Mouse (Mus musculus) ES-Bruce4 (cell line): ENCODE data around the gene Snx11. TPM values are rescaled to one million over a fixed set of nuclear protein-coding genes. Genes with fewer than 3 reads are reported as not detected.
A peak's percentile ranks its signal among the peaks of the same experiment; 100 is the strongest.

Source experiments
- H3K27ac ChIP-seq: 2 replicates; pipeline ENCODE4 v1.5.1; 2012; ENCODE audit warnings: low read length, inconsistent platforms; ENCODE audit not compliant: insufficient read depth
- H3K27me3 ChIP-seq: 2 replicates; pipeline ENCODE4 v1.6.1; 2012; ENCODE audit warnings: mild to moderate bottlenecking, low read length, inconsistent platforms; ENCODE audit not compliant: control insufficient read depth, poor library complexity, insufficient read depth, severe bottlenecking
- H3K36me3 ChIP-seq: 2 replicates; pipeline ENCODE4 v1.6.1; 2012; ENCODE audit warnings: inconsistent platforms, mild to moderate bottlenecking, low read length, moderate library complexity; ENCODE audit not compliant: control insufficient read depth, poor library complexity, insufficient read depth, severe bottlenecking
- H3K4me1 ChIP-seq: one replicate; pipeline ENCODE4 v1.8.1; 2011; ENCODE audit warnings: low read length; ENCODE audit not compliant: control insufficient read depth, insufficient read depth
- H3K4me3 ChIP-seq: 2 replicates; pipeline ENCODE4 v1.5.1; 2011; ENCODE audit warnings: low read depth, mild to moderate bottlenecking, low read length
- H3K9ac ChIP-seq: 2 replicates; pipeline ENCODE4 v1.6.1; 2012; ENCODE audit warnings: low read depth, mild to moderate bottlenecking, inconsistent platforms; ENCODE audit not compliant: poor library complexity, severe bottlenecking
- H3K9me3 ChIP-seq: replicated peaks from 2 replicates; pipeline ENCODE4 v1.6.1; 2012; ENCODE audit warnings: mild to moderate bottlenecking, low read length, inconsistent platforms; ENCODE audit not compliant: control insufficient read depth, poor library complexity, insufficient read depth, severe bottlenecking
- CTCF ChIP-seq: IDR thresholded peaks from one replicate; pipeline ENCODE4 v1.8.1; 2011; ENCODE audit warnings: low read depth, low read length
- EP300 ChIP-seq: IDR thresholded peaks from 2 replicates; pipeline ENCODE4 v1.6.1; 2011; ENCODE audit warnings: low read depth, low read length; ENCODE audit not compliant: insufficient read depth
- POLR2A ChIP-seq: IDR thresholded peaks from one replicate; pipeline ENCODE4 v1.8.1; 2011; ENCODE audit warnings: low read length; ENCODE audit not compliant: insufficient read depth
- polyA plus RNA-seq: library from polyadenylated mRNA; stranded (reverse); fragments of >200 nt; gene quantifications from 2 replicates; pipeline ENCODE4 v1.2.4, GENCODE M21; 2011; ENCODE audit warnings: low read depth; ENCODE audit not compliant: missing spikeins, insufficient read depth, insufficient read length

The Snx11 gene
- polyA plus RNA-seq, 1 experiment = 27.3 TPM

DNA sequence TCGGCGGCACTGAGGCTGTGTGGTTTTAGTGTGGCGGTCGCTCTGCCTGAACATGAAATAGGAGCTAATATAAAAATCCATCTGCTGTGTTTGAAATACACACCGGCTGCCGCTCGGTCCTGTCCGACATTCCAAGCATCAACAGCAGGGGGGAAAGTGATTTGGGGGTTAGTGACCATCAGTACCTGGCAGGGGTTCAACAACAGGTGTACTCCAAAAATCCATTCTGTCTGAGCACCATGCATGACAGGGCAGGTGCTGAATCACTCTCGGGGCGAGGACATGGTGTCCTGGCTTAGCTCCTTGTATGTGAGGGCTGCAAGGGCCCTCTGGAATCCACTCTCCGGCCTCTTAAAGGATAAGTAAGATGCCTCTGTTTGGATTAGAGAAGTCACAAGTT, 41.0 kb downstream of the Snx11 start:
- no peaks in the 10 kb centered on the region for H3K27me3 ChIP-seq
- no peak for TF ChIP-seq EP300
- no peak for TF ChIP-seq POLR2A
- TF ChIP-seq CTCF = no peak
- no peaks in the 10 kb centered on the region for H3K9me3 ChIP-seq
- H3K9ac ChIP-seq = peak overlapping the region; percentile 57; the same call in 1 of the 2 replicates
- H3K4me3 ChIP-seq = peak overlapping the region; percentile 25
- H3K36me3 ChIP-seq = no peaks in the 10 kb centered on the region
- H3K4me1 ChIP-seq = no peaks in the 10 kb centered on the region
- no peak overlapping the region for H3K27ac ChIP-seq

DNA sequence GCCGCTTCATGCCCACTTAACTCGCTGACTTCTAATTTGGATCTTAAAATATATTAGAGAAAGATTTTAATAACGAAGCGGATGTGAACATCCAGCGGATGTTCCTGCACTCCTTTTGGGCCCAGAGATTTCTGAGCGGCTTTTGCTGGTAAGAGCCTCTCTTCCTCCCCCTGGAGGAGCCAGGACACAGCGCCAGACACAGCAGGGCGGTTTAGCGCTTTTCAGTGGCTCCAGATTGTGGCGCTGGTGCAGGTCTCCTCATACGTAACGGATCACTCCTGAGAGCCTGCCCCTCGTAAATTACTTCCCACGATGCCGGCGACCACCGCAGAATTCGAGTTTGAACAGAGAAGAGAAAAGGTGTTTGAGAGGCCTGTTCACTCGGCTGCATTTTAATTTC, 41.5 kb downstream of the Snx11 start:
- H3K9ac ChIP-seq = peak overlapping the region; percentile 57
- H3K27me3 ChIP-seq = no peaks in the 10 kb centered on the region

DNA sequence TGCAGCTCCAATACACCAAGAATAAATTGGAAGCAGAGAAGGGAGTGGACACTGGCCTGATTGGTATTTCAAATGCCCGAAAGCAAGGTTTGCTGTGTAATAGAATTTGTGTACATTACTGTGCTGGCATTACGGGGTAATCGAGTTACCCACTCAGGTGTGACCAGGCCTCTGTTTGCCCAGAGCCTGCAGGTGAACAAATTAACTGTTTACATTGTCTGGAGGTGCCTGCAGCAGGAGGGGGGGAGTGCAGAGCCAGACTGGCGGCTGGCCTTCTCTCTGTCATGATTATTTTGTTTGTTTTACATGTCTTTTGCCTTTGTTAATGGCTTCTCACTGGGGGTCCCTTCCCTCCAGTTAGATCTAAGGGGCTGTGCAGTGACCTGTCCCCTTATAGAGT, 44.7 kb downstream of the Snx11 start:
- Histone ChIP-seq H3K27me3 (no peaks in the 10 kb centered on the region), H3K4me1 (no peaks in the 10 kb centered on the region)

More for the DNA sequence above, 41.5 kb downstream of the Snx11 start:
- TF ChIP-seq POLR2A (no peak), CTCF (peak; percentile 54), EP300 (no peak)
- no peak overlapping the region for H3K27ac ChIP-seq
- no peaks in the 10 kb centered on the region for H3K36me3 ChIP-seq
- no peaks in the 10 kb centered on the region for H3K9me3 ChIP-seq
- H3K4me3 ChIP-seq = peak overlapping the region; percentile 37
- no peaks in the 10 kb centered on the region for H3K4me1 ChIP-seq

DNA sequence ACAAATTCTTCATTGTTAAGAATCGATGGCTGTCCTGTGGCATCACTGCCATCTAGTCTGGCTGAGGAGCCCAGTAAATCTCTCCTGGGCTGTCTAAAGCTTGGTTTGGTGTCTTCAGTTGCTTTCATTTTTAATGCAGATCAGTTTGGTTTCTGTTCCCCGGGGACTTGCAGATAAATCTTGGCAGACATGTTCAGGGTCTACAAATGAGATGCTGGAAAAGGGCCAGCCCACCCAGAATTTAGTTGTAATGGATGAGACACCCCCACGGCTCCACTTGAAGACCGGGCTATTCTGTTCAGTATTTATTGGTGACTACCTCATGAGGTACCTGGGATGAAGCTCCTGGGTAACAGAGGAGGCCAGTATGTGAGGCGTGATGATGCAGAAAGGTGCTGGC, 47.0 kb downstream of the Snx11 start:
- H3K9ac ChIP-seq = no peak overlapping the region
- H3K27me3 ChIP-seq = no peaks in the 10 kb centered on the region
- no peak overlapping the region for H3K27ac ChIP-seq
- peaks cover 4% of the 10 kb centered on the region for H3K4me1 ChIP-seq
- H3K4me3 ChIP-seq = no peak overlapping the region
- no peaks in the 10 kb centered on the region for H3K36me3 ChIP-seq
- TF ChIP-seq CTCF (no peak), EP300 (no peak), POLR2A (no peak)
- no peaks in the 10 kb centered on the region for H3K9me3 ChIP-seq

More for the DNA sequence above, 44.7 kb downstream of the Snx11 start:
- Histone ChIP-seq H3K9me3 (no peaks in the 10 kb centered on the region), H3K4me3 (no peak overlapping the region), H3K9ac (no peak overlapping the region), H3K36me3 (no peaks in the 10 kb centered on the region), H3K27ac (no peak overlapping the region)
- TF ChIP-seq EP300 (peak; percentile 89), CTCF (no peak)

DNA sequence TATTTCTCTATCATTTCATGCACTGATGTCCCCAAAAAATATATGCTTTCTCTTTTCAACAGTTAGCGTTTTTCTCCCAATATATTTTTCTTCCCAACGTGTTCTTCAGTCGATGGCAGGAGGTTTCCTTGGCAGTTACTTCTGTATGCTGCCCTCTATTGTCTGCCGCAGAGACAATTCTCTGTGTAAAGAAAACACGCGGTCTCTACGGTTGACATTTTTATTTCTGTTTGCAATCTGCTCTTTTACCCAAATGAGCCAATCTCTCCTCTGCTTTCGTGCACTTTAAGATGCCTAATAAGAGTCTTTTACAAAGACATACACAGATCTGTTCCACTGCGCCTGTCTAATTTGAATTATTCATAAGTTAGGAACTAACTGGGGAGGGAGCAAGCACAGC, 47.9 kb downstream of the Snx11 start:
- peaks cover 4% of the 10 kb centered on the region for H3K4me1 ChIP-seq
- TF ChIP-seq POLR2A = no peak
- TF ChIP-seq CTCF = no peak
- no peak for TF ChIP-seq EP300
- H3K9me3 ChIP-seq = no peaks in the 10 kb centered on the region
- no peaks in the 10 kb centered on the region for H3K27me3 ChIP-seq
- H3K9ac ChIP-seq = no peak overlapping the region
- no peak overlapping the region for H3K27ac ChIP-seq
- no peak overlapping the region for H3K4me3 ChIP-seq
- no peaks in the 10 kb centered on the region for H3K36me3 ChIP-seq

DNA sequence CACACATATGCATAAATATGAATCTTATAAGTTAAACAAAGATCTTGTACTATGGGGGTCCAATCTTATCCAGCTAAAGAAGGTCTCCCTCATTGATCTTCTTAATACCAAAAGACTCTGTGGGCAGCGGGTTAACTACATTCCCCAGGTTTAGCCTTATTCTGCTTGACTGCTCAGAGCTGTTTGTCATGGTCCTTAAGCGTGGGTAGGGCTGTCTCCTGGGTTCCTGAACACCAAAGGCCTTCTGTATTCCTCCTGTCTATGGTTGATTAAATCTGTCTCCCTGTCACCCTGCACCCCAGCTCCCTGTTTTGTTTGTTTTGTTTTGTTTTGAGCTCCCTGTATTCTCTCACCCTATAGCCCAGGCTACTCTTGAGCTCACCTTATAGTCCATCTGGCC, 48.8 kb downstream of the Snx11 start:
- H3K27me3 ChIP-seq = no peaks in the 10 kb centered on the region
- no peak overlapping the region for H3K9ac ChIP-seq
- H3K9me3 ChIP-seq = no peaks in the 10 kb centered on the region
- no peak for TF ChIP-seq EP300
- TF ChIP-seq CTCF = no peak
- TF ChIP-seq POLR2A = no peak
- no peak overlapping the region for H3K4me3 ChIP-seq
- peaks cover 4% of the 10 kb centered on the region for H3K4me1 ChIP-seq
- no peak overlapping the region for H3K27ac ChIP-seq
- H3K36me3 ChIP-seq = no peaks in the 10 kb centered on the region
